Mouse (Mus musculus) heart, adult 11 months (tissue): ENCODE results near the gene Trim24.

Source experiments
- DNase-seq: peaks from one replicate; pipeline ENCODE4 v3.0.0; 2022

Gene Trim24

DNA sequence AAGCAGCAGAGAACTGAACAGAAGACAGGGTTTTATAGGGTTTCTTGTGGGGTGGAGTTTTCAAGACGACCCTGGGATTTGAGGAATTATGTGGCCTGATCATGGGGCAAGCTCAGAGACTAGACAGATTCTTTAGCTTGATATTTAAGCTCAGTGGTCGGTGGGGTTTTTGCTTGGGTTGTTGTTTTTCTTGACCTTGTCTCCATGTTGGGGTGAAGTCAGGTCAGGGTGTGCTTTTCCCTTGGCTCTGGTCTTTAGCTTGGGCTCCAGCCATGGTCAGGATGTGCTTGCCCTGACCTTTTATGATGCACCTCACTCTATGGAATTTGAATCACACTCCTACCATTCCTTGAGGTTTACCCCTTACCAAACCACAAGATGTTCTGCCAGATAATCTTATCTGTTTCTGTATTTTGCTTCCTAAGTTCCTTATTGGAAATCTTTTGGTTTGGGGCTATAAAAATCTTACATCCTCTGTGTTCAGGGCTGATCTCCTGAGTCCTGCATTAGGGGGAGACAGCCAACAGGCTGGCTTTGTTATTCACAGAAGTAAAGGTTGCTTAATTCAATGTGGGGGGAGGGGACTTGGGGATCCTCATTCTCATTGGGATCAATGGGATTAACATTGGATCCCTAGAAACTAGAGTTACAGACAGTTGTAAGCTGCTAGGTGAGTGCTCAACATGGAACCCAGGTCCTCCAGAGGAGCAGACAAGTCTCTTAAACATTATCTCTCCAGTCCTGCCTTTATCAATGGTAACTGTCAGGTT, 6.5 kb upstream of the Trim24 start:
- peak; percentile 36 for DNase-seq

DNA sequence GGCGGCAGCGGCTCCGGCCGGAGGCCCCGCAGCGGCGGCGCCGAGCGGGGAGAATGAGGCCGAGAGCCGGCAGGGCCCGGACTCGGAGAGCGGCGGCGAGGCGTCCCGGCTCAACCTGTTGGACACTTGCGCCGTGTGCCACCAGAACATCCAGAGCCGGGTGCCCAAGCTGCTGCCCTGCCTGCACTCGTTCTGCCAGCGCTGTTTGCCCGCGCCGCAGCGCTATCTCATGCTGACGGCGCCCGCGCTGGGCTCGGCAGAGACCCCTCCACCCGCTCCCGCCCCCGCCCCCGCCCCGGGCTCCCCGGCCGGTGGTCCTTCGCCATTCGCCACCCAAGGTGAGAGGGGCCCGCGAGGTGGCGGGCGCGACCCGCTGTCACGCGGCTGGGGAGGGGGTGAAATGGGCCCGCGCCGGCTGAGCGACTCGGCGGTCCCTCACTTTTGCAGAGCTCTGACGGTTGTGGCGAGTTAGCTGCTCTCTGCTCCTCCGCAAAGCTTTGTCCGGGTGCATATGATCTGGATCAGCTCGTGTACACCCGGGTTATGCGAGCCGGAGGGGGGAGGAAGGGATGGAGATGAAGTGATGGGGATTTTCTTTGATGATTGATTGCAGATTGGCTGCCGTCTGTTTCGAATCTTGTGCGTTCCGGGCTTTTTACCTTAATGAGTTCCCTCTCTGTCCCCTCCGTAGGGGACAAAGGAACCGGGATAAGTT, 683 bp downstream of the Trim24 start:
- DNase-seq: peak; percentile 97

GRCm38 (mm10) chr6:37872861-37873260, 2.2 kb downstream of the Trim24 start:
- peak; percentile 49 for DNase-seq

DNA sequence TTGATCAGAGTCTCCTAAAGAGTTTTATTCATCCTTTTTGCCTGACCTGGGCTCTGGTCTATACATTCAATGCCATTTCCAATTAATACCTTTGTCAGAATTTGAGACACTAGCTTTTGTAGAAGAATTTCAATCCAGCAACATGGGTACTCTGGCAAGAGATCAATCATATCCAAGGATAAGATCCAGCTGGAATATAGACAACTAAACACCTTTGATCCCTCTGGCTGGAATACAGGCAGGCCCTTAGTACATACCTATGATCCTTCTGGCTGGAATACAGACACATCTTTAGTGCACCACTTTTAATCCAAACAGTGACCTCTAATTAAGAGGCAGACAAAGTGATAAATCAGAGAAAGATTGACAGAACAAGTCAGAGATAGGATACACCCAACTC, 3.1 kb downstream of the Trim24 start:
- DNase-seq: no peak

DNA sequence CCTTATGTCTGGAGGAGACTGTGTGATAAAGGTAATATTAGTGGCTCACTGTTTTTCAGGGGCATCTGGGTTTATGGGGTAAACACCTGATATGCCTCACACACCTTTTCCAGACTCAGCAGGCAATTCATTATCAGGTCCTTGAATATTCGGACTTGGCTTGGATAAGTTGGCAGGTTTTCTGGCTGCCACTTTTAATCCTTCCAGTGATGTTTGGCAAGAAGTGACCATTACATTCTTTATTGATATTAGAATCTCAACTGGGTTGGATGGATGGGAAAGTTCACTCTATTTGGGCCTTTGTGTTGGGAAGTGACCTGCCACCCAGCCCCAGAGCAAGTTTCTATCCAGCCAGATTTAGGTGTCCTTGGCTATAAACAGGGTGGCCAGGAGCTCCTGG, 7.6 kb downstream of the Trim24 start:
- DNase-seq: no peak

DNA sequence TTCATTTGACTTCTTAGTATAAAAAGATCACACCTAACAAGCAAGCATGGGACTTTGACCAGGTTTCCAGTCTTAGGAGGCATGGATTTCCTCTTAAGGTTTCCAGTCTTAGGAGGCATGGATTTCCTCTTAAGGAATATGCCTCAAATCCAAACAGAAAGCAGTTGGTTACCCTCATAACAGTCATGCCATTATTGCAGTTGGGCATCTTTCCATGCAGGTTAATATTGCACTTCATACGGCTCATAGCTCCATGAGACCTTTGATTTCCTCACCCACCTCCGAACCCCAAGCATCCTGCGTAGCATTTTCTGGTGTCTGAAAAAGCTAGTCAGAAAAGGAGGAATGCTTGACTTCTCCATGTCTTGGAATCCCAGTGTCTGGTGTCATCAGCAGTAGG, 10.0 kb downstream of the Trim24 start:
- DNase-seq: no peak

GRCm38 (mm10) chr6:37893586-37893985, 23.0 kb downstream of the Trim24 start:
- DNase-seq: no peak

DNA sequence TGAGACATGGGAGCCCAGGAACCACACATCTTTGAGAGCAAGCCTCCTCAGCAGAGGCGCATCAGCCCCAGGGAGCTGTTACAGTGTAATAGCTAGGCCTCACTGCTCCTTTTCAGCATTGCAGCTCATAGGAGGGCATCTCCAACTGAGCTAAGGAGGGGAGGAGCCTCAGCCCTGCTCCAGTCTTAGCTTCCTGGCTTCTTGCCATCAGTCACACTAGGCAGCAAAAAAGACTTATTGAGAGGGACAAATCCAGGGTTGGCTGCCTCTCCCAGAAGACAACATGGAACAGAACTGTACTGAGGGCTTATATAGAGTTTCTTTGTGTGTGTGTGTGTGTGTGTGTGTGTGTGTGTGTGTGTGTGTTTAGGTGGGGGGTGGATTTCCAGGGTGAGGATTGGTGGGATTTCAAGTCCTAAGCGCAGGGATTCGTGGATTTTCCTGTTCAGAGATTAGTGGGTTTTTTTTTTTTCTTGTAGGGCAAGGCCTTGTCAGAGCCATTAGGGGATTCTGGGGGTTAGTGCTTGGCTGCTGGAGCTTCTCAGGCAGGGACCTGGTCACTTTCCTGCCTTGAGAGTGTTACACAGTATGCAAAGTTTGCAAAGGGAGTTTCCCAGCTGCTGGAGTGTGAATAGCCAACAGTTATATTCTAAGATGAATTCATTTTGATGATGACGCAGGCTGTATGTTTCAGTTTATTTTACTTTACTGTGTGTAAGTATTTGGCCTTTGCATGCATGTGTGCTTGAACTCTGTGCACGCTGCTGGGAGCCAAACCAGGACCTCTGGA, 25.2 kb downstream of the Trim24 start:
- peak; percentile 94 for DNase-seq

- no peak for DNase-seq
Measured at GRCm38 (mm10) chr6:37900221-37900620, 29.6 kb downstream of the Trim24 start.

DNA sequence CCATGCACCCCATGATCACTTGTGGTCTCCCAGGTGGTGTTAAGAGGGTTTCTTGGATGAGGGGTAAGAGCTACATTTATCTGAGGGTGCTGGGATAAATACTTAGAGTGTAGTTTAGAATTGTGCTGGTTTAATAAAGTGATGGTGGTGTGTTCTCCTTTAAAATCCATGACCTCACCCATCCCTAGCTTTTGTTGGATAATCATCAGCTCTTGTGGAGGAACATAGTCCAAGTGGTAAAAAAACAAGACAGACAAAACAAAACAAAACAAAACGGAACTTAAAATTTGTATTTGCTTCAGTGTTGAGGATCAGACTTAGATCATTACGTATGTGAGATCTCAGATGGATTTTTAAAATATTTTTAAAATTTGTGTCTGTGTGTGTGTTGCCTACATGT, 31.2 kb downstream of the Trim24 start:
- DNase-seq: no peak

GRCm38 (mm10) chr6:37903810-37904209, 33.2 kb downstream of the Trim24 start:
- DNase-seq: no peak

GRCm38 (mm10) chr6:37913525-37913924, 42.9 kb downstream of the Trim24 start:
- DNase-seq: no peak

DNA sequence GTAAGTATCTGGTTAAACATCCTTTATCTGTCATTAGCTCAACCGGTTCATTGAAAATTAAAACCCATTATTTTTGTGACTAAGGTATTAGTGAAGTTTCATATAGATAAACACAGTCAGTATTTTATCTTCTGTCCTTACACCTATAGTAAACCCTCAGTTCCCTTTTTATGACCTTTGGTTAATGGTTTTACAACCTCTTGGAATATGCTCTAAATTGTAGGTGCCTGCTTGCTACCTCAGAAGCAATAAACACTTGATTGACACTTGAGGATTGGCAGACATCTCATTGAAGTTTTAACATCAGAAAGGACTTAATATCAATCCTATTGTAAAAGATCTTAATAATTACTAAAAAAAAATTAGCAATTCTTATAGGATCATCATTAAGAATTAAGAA, 54.5 kb downstream of the Trim24 start:
- DNase-seq: no peak

DNA sequence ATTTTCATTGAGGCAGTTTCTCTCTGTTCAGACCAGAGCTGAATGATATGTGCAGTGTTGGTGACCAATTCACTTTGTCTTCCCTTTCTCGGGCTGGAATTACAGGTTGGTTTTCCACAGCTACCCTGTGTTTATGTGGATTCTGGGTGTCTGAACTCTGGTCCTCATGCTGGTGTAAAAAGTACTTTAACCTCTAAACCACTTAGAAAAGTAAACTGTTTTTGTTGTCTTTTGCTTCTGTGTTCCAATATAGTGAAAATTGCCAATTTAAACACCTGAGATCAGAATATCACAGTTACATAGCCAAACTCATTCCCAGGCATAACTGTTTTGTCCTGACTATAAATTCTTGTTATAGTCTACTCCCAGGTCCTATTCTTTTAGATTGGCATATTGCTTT, 56.1 kb downstream of the Trim24 start:
- DNase-seq: no peak

- DNase-seq: no peak
Measured at GRCm38 (mm10) chr6:37936498-37936897, 65.9 kb downstream of the Trim24 start.

DNA sequence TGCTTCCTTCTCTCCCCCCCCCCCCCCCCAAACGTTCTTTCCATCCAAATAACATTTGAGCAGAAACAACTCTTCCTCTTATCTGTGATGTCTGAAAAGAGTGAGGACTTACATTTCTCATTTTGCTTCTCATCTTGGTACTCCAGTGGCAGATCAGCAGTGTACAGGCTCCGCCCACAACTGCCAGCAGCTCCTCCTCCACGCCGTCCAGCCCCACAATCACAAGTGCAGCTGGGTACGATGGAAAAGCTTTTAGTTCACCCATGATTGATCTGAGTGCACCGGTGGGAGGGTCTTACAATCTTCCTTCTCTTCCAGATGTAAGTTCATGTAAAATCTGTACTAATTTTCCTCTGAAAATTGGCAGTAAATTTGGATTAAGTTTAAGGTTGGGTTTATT, 80.7 kb downstream of the Trim24 start:
- peak; percentile 16 for DNase-seq

DNA sequence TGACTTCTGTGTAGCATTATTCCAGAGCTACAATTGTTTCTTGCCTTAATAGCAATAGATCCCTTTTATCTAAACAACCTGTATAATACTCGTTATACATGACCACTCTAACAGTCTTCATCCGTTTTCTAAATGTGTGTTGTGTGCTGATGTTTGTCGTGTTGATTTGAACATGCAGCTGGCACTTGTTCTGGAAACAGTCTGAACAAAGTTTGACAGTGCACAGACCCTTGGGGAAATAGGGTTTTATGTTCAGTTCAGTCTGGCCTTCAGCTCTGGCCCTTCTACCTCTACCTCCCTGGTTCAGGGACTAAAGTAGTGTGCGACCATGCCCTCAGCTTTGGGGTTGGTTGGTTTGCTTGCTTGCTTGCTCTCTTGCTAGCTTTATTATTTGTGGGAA, 96.8 kb downstream of the Trim24 start:
- DNase-seq: peak; percentile 80

GRCm38 (mm10) chr6:38007459-38007858, 136.8 kb downstream of the Trim24 start:
- no peak for DNase-seq

DNA sequence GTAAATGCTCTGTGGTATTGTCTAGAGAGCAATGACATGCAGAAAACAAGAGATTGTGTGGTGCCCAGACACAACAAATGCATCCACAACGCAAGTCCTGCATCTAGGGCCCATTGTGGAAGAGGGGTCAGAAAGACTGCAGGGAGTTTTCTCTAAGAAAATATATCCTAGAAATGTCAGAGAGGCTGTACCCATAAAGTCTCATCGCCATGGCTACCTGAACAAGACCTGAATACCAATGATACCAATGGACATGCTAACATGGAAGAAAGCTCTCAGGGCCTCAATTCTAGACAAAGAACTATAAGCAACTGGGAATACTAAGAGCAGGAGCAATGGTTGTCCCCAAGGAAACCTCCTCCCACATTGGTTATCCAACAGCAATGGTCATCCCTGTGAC, 142.2 kb downstream of the Trim24 start:
- DNase-seq: no peak
